17 mouse cellular contexts compared by ENCODE assay signal in the genomic region with DNA sequence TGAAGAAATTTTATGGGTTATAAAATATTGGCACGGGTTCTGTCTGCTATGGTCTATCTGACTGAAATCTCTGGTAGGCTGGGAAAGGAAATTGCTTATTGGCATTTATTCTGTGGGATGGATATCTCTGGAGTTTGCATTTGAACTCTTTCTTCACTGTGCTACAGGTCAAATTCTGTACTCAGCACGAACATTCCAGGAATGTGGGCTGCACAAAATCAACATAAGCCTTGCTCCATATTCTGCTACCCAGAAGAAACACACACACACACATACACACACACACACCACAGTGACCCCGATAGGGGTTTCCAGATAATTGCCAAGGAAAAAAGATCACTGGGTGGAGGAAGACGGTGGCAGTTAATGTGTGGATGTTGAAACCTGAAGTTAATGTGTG. TPM values are rescaled to one million over a fixed set of nuclear protein-coding genes. Genes with fewer than 3 reads are reported as not detected.
A peak's percentile ranks its signal among the peaks of the same experiment; 100 is the strongest.
DNase-seq lines count a peak whose midpoint lies in the region; ATAC-seq and TF ChIP-seq lines count a peak whose summit lies in the region.
"Had no signal": no experiment of that assay in that cellular context is flagged by ENCODE, and none has a peak within 500 bp of the region (broad histone marks: within the 10 kb centered on the region; RNA-seq: fewer than 3 reads in every experiment).

No protein-coding gene starts in this region.

- 45% methylated on average over 4 of the region's 4 CpGs for WGBS in lung, embryonic 14.5 days
- WGBS in kidney, embryonic 14.5 days: 42% methylated on average over 4 of the region's 4 CpGs
- WGBS in cerebellum, adult 2 months: 71% methylated on average over 4 of the region's 4 CpGs

- no peaks in the 10 kb centered on the region for H3K9me3 ChIP-seq in lung, embryonic 14.5 days (ENCODE audit: low read depth, low read length)
- H3K9me3 ChIP-seq in kidney, embryonic 14.5 days (ENCODE audit: control insufficient read depth, low read length): no peaks in the 10 kb centered on the region
- H3K9me3 ChIP-seq: embryonic facial prominence, embryonic 13.5 days; heart, embryonic 15.5 days; hindbrain, embryonic 10.5 days had no signal

- no peak for TF ChIP-seq CTCF in lung, embryonic 14.5 days (IDR thresholded peaks at IDR 0.05; ENCODE audit: low read depth)
- no peak for TF ChIP-seq CTCF in cerebellum, adult 2 months (IDR thresholded peaks at IDR 0.05; ENCODE audit: borderline replicate concordance, insufficient read depth, low read depth, low read length)

- no peaks in the 10 kb centered on the region for H3K27me3 ChIP-seq in lung, embryonic 14.5 days (ENCODE audit: insufficient read depth, low read length)
- no peaks in the 10 kb centered on the region for H3K27me3 ChIP-seq in kidney, embryonic 14.5 days (ENCODE audit: control insufficient read depth, insufficient read depth, low read length)
- H3K27me3 ChIP-seq in cerebellum, adult 2 months (ENCODE audit: control insufficient read depth, insufficient read depth, low read length): no peaks in the 10 kb centered on the region
- H3K27me3 ChIP-seq: CH12.LX; embryonic facial prominence, embryonic 13.5 days; heart, embryonic 15.5 days had no signal

- no peaks in the 10 kb centered on the region for H3K4me1 ChIP-seq in lung, embryonic 14.5 days (ENCODE audit: insufficient read depth)
- no peaks in the 10 kb centered on the region for H3K4me1 ChIP-seq in kidney, embryonic 14.5 days (ENCODE audit: control insufficient read depth, insufficient read depth, low read length)
- H3K4me1 ChIP-seq in cerebellum, adult 2 months (ENCODE audit: control insufficient read depth, insufficient read depth, low read length): no peaks in the 10 kb centered on the region

- peak; percentile 31; the same call in 1 of the 2 replicates for ATAC-seq in lung, embryonic 14.5 days (ENCODE audit: insufficient read depth)
- peak; percentile 80 for ATAC-seq in kidney, embryonic 14.5 days (ENCODE audit: low FRiP score, low TSS enrichment)

- H3K27ac ChIP-seq in lung, embryonic 14.5 days (ENCODE audit: low read depth): no peak overlapping the region
- H3K27ac ChIP-seq in kidney, embryonic 14.5 days (ENCODE audit: low read depth, low read length): no peak overlapping the region; the same call in 1 of the 2 replicates
- H3K27ac ChIP-seq in cerebellum, adult 2 months (ENCODE audit: insufficient read depth, low read length): no peak overlapping the region
- H3K27ac ChIP-seq: heart, embryonic 15.5 days; macrophage had no signal

- DNase-seq in embryo, embryonic 10.5 days (ENCODE audit: low spot score): peak; percentile 19
- no peak for DNase-seq in embryo, embryonic 11 days
- DNase-seq in lung, embryonic 14.5 days: no peak
- DNase-seq in lung, postnatal 10 days: no peak
- peak; percentile 37 for DNase-seq in yolk sac, embryonic 10.5 days (ENCODE audit: low spot score)
- DNase-seq in urinary bladder, adult 2 months (ENCODE audit: low spot score): no peak
- DNase-seq in cerebellum, adult 2 months: no peak
- DNase-seq: cerebellum, postnatal 14 days; layer of hippocampus, postnatal 36 days; lung, adult 18-20 months; right cerebral cortex, postnatal 14 days had no signal

- H3K4me2 ChIP-seq in lung, embryonic 14.5 days: no peak overlapping the region
- no peak overlapping the region for H3K4me2 ChIP-seq in kidney, embryonic 14.5 days (replicated peaks; ENCODE audit: low read depth, low read length)
- H3K4me2 ChIP-seq: embryonic facial prominence, embryonic 13.5 days; heart, embryonic 15.5 days had no signal

- H3K9ac ChIP-seq in lung, embryonic 14.5 days: no peak overlapping the region
- no peak overlapping the region for H3K9ac ChIP-seq in kidney, embryonic 14.5 days (ENCODE audit: low read depth, low read length)
- H3K9ac ChIP-seq: embryonic facial prominence, embryonic 13.5 days; heart, embryonic 15.5 days had no signal

- H3K4me3 ChIP-seq in lung, embryonic 14.5 days (ENCODE audit: low read depth, low read length): no peak overlapping the region
- H3K4me3 ChIP-seq in kidney, embryonic 14.5 days (ENCODE audit: low read length): no peak overlapping the region
- no peak overlapping the region for H3K4me3 ChIP-seq in cerebellum, adult 2 months (replicated peaks; ENCODE audit: insufficient read depth, low read depth, low read length)
- H3K4me3 ChIP-seq: embryonic facial prominence, embryonic 13.5 days; heart, embryonic 15.5 days; hindbrain, embryonic 10.5 days had no signal

- no peak for TF ChIP-seq POLR2A in cerebellum, adult 2 months (IDR thresholded peaks at IDR 0.05; ENCODE audit: borderline replicate concordance, insufficient read depth, low read length)

- H3K36me3 ChIP-seq in lung, embryonic 14.5 days (ENCODE audit: insufficient read depth): no peaks in the 10 kb centered on the region
- H3K36me3 ChIP-seq in kidney, embryonic 14.5 days (ENCODE audit: control insufficient read depth, insufficient read depth, low read length): no peaks in the 10 kb centered on the region
- H3K36me3 ChIP-seq: embryonic facial prominence, embryonic 13.5 days; heart, embryonic 15.5 days; hindbrain, embryonic 10.5 days had no signal

RNA-seq across cellular contexts. Expression of a gene that starts 37.4 kb away (rescaled TPM):
- 13.6 and 15.3 TPM in 2 replicates for polyA plus RNA-seq in lung, embryonic 14.5 days (2014; fragmentation: Nextera tagmentation; extraction: Ambion mirVana)
- polyA plus RNA-seq in kidney, embryonic 14.5 days (2014; fragmentation: Nextera tagmentation; extraction: Ambion mirVana): 36.6 and 56.2 TPM in 2 replicates
- polyA plus RNA-seq in urinary bladder, adult 2 months (2012; rRNA removed): 8.1 and 20.0 TPM in 2 replicates
- 2.4 and 3.1 TPM in 2 replicates for polyA plus RNA-seq in cerebellum, adult 2 months (2012; rRNA removed)

Comparison
In these comparisons a context has a peak if more than half of its experiments do, and no peak if none do; other contexts are left out.
1. DNase-seq: peak in embryo, embryonic 10.5 days (single experiment) and yolk sac, embryonic 10.5 days (single experiment); none in embryo, embryonic 11 days (single experiment), lung, embryonic 14.5 days (single experiment), lung, postnatal 10 days (single experiment), urinary bladder, adult 2 months (single experiment) and cerebellum, adult 2 months (0 of 2).